ENCODE assay signal across 27 mouse cellular contexts in genomic region chr1:151144471-151145146, GRCm38 (mm10). TPM values are rescaled to one million over a fixed set of nuclear protein-coding genes. Genes with fewer than 3 reads are reported as not detected.
DNase-seq lines count a peak whose midpoint lies in the region; ATAC-seq and TF ChIP-seq lines count a peak whose summit lies in the region.
"Had no signal": no experiment of that assay in that cellular context is flagged by ENCODE, and none has a peak within 500 bp of the region (broad histone marks: within the 10 kb centered on the region; RNA-seq: fewer than 3 reads in every experiment).

No protein-coding gene starts in this region.

- H3K4me1 ChIP-seq in lung, embryonic 14.5 days (ENCODE audit: insufficient read depth) = no peaks in the 10 kb centered on the region
- H3K4me1 ChIP-seq in heart, embryonic 12.5 days (replicated peaks) = peaks cover 17% of the 10 kb centered on the region
- no peaks in the 10 kb centered on the region for H3K4me1 ChIP-seq in forebrain, embryonic 16.5 days (replicated peaks; ENCODE audit: control insufficient read depth, insufficient read depth, low read length)
- H3K4me1 ChIP-seq: forebrain, embryonic 13.5 days; hindbrain, embryonic 12.5 days; neural tube, embryonic 13.5 days had no signal

- DNase-seq in heart, adult 11 months = peak; percentile 90
- DNase-seq in heart, postnatal 25 days (ENCODE audit: low spot score) = no peak
- DNase-seq in lung, embryonic 14.5 days = no peak
- no peak for DNase-seq in lung, postnatal 10 days
- DNase-seq in heart, postnatal 4 days = peak; percentile 15
- no peak for DNase-seq in thymus, postnatal 36 days
- DNase-seq: adrenal gland, postnatal 14 days; cerebellum, adult 9-11 months; layer of hippocampus, adult 9-11 months; lung, adult 2 months; midbrain, embryonic 14.5 days had no signal

- intact Hi-C loops in heart, postnatal 25 days (cut with DNase I) = loop anchor here (5.0 kb wide), 1 partner anchor 198 kb away; the partner anchor contains the start of gene Ivns1abp

- peak overlapping the region; percentile 48; the same call in 1 of the 2 replicates for H3K27ac ChIP-seq in lung, embryonic 14.5 days (ENCODE audit: low read depth)
- peak overlapping the region; percentile 81 for H3K27ac ChIP-seq in heart, embryonic 12.5 days (ENCODE audit: poor library complexity, severe bottlenecking)
- no peak overlapping the region for H3K27ac ChIP-seq in forebrain, embryonic 16.5 days (ENCODE audit: low read length)
- H3K27ac ChIP-seq: forebrain, embryonic 13.5 days; hindbrain, embryonic 12.5 days; kidney, postnatal 0 days; limb, embryonic 10.5 days; neural tube, embryonic 13.5 days had no signal

- no peak for TF ChIP-seq CTCF in lung, embryonic 14.5 days (IDR thresholded peaks at IDR 0.05; ENCODE audit: low read depth)

- ATAC-seq in lung, embryonic 14.5 days (ENCODE audit: insufficient read depth) = peak; percentile 17; the same call in 1 of the 2 replicates
- peak; percentile 71 for ATAC-seq in heart, embryonic 12.5 days (ENCODE audit: insufficient number of reproducible peaks, low FRiP score)
- ATAC-seq in forebrain, embryonic 16.5 days = no peak
- ATAC-seq: forebrain, embryonic 13.5 days had no signal

- 45% methylated on average over 6 of the region's 6 CpGs for WGBS in lung, embryonic 14.5 days
- WGBS in heart, embryonic 12.5 days = 14% methylated on average over 6 of the region's 6 CpGs
- WGBS in forebrain, embryonic 16.5 days = 79% methylated on average over 6 of the region's 6 CpGs

- H3K9me3 ChIP-seq in lung, embryonic 14.5 days (ENCODE audit: low read depth, low read length) = no peaks in the 10 kb centered on the region
- H3K9me3 ChIP-seq in heart, embryonic 12.5 days (replicated peaks) = peaks cover 6% of the 10 kb centered on the region; the same call in 1 of the 2 replicates
- no peaks in the 10 kb centered on the region for H3K9me3 ChIP-seq in forebrain, embryonic 16.5 days (ENCODE audit: control insufficient read depth, low read length)
- H3K9me3 ChIP-seq: forebrain, embryonic 13.5 days; G1E; hindbrain, embryonic 12.5 days; limb, embryonic 10.5 days; neural tube, embryonic 13.5 days had no signal

- H3K27me3 ChIP-seq in lung, embryonic 14.5 days (ENCODE audit: insufficient read depth, low read length) = no peaks in the 10 kb centered on the region
- H3K27me3 ChIP-seq in heart, embryonic 12.5 days (replicated peaks) = no peaks in the 10 kb centered on the region
- no peaks in the 10 kb centered on the region for H3K27me3 ChIP-seq in forebrain, embryonic 16.5 days (replicated peaks; ENCODE audit: control insufficient read depth, insufficient read depth, low read length)
- H3K27me3 ChIP-seq: forebrain, embryonic 13.5 days; hindbrain, embryonic 12.5 days; neural tube, embryonic 13.5 days had no signal

- H3K4me3 ChIP-seq in lung, embryonic 14.5 days (ENCODE audit: low read depth, low read length) = no peak overlapping the region
- H3K4me3 ChIP-seq in heart, embryonic 12.5 days = no peak overlapping the region
- H3K4me3 ChIP-seq in forebrain, embryonic 16.5 days (replicated peaks; ENCODE audit: low read length) = no peak overlapping the region
- H3K4me3 ChIP-seq: forebrain, embryonic 13.5 days; hindbrain, embryonic 12.5 days; limb, embryonic 10.5 days; neural tube, embryonic 13.5 days had no signal

- H3K36me3 ChIP-seq in lung, embryonic 14.5 days (ENCODE audit: insufficient read depth) = no peaks in the 10 kb centered on the region
- no peaks in the 10 kb centered on the region for H3K36me3 ChIP-seq in heart, embryonic 12.5 days
- no peaks in the 10 kb centered on the region for H3K36me3 ChIP-seq in forebrain, embryonic 16.5 days (ENCODE audit: control insufficient read depth, insufficient read depth)
- H3K36me3 ChIP-seq: G1E; hindbrain, embryonic 12.5 days; limb, embryonic 10.5 days; neural tube, embryonic 13.5 days had no signal

- no peak overlapping the region for H3K9ac ChIP-seq in lung, embryonic 14.5 days
- H3K9ac ChIP-seq in heart, embryonic 12.5 days = no peak overlapping the region
- H3K9ac ChIP-seq in forebrain, embryonic 16.5 days (replicated peaks; ENCODE audit: low read depth, low read length) = no peak overlapping the region
- H3K9ac ChIP-seq: forebrain, embryonic 13.5 days; hindbrain, embryonic 12.5 days; neural tube, embryonic 13.5 days had no signal

- no peak overlapping the region for H3K4me2 ChIP-seq in lung, embryonic 14.5 days
- H3K4me2 ChIP-seq in heart, embryonic 12.5 days = no peak overlapping the region
- no peak overlapping the region for H3K4me2 ChIP-seq in forebrain, embryonic 16.5 days (ENCODE audit: low read length)
- H3K4me2 ChIP-seq: forebrain, embryonic 13.5 days; hindbrain, embryonic 12.5 days; neural tube, embryonic 13.5 days had no signal

RNA-seq across cellular contexts. Expression of gene Gm47985, which starts 37.7 kb away (rescaled TPM):
- total RNA-seq in heart, postnatal 25 days (2021) = 1 to 10 TPM in 1 of 2 experiments, under 1 TPM in 1; 0.26 to 1.1 TPM
- polyA plus RNA-seq in lung, embryonic 14.5 days (2014; fragmentation: Nextera tagmentation; extraction: Ambion mirVana) = not detected in 2 replicates
- polyA plus RNA-seq in heart, embryonic 12.5 days (2016; fragmentation: Nextera tagmentation; extraction: Ambion mirVana) = 2.9 and 3.1 TPM in 2 replicates
- total RNA-seq in heart, postnatal 4 days (2021) = under 1 TPM in 1 of 2 experiments, not detected in 1; 0.29 TPM
- not detected in 2 replicates for polyA plus RNA-seq in forebrain, embryonic 16.5 days (2015; fragmentation: Nextera tagmentation; extraction: Ambion mirVana)
- total RNA-seq: adrenal gland, postnatal 14 days; left cerebral cortex, adult 8-10 months; liver, adult 2 months had no signal
- polyA plus RNA-seq: brain, embryonic 14.5 days; cortical plate, adult 2 months; liver, adult 2 months; lung, adult 2 months; thymus, postnatal 0 days had no signal

RNA-seq across cellular contexts. Expression of gene Gm8947, which starts 47.6 kb away (rescaled TPM):
- not detected for total RNA-seq in heart, postnatal 25 days (2021)
- polyA plus RNA-seq in lung, embryonic 14.5 days (2014; fragmentation: Nextera tagmentation; extraction: Ambion mirVana) = 0.14 TPM in 1 of 2 replicates, not detected in the other
- 0.28 and 0.89 TPM in 2 replicates for polyA plus RNA-seq in heart, embryonic 12.5 days (2016; fragmentation: Nextera tagmentation; extraction: Ambion mirVana)
- under 1 TPM in 1 of 2 experiments, not detected in 1; 0.17 TPM for total RNA-seq in heart, postnatal 4 days (2021)
- not detected in 2 replicates for polyA plus RNA-seq in forebrain, embryonic 16.5 days (2015; fragmentation: Nextera tagmentation; extraction: Ambion mirVana)
- total RNA-seq: adrenal gland, postnatal 14 days; left cerebral cortex, adult 8-10 months; liver, adult 2 months had no signal
- polyA plus RNA-seq: brain, embryonic 14.5 days; cortical plate, adult 2 months; forebrain, embryonic 13.5 days; hindbrain, embryonic 12.5 days; limb, embryonic 10.5 days; liver, adult 2 months; lung, adult 2 months; midbrain, embryonic 14.5 days; neural tube, embryonic 13.5 days; thymus, postnatal 0 days had no signal

RNA-seq across cellular contexts. Expression of gene Gm47995, which starts 53.6 kb away (rescaled TPM):
- not detected for total RNA-seq in heart, postnatal 25 days (2021)
- not detected in 2 replicates for polyA plus RNA-seq in lung, embryonic 14.5 days (2014; fragmentation: Nextera tagmentation; extraction: Ambion mirVana)
- 0.45 and 0.49 TPM in 2 replicates for polyA plus RNA-seq in heart, embryonic 12.5 days (2016; fragmentation: Nextera tagmentation; extraction: Ambion mirVana)
- total RNA-seq in heart, postnatal 4 days (2021) = not detected
- polyA plus RNA-seq in forebrain, embryonic 16.5 days (2015; fragmentation: Nextera tagmentation; extraction: Ambion mirVana) = not detected in 2 replicates
- total RNA-seq: adrenal gland, postnatal 14 days; left cerebral cortex, adult 8-10 months; liver, adult 2 months had no signal
- polyA plus RNA-seq: brain, embryonic 14.5 days; cortical plate, adult 2 months; embryonic facial prominence, embryonic 11.5 days; forebrain, embryonic 13.5 days; hindbrain, embryonic 12.5 days; limb, embryonic 10.5 days; liver, adult 2 months; lung, adult 2 months; midbrain, embryonic 14.5 days; neural tube, embryonic 13.5 days; stomach, embryonic 16.5 days; thymus, postnatal 0 days had no signal

RNA-seq across cellular contexts. Expression of gene 3110040M04Rik, which starts 59.3 kb away (rescaled TPM):
- not detected for total RNA-seq in heart, postnatal 25 days (2021)
- not detected in 2 replicates for polyA plus RNA-seq in lung, embryonic 14.5 days (2014; fragmentation: Nextera tagmentation; extraction: Ambion mirVana)
- 0.36 and 0.55 TPM in 2 replicates for polyA plus RNA-seq in heart, embryonic 12.5 days (2016; fragmentation: Nextera tagmentation; extraction: Ambion mirVana)
- total RNA-seq in heart, postnatal 4 days (2021) = not detected
- not detected in 2 replicates for polyA plus RNA-seq in forebrain, embryonic 16.5 days (2015; fragmentation: Nextera tagmentation; extraction: Ambion mirVana)
- total RNA-seq: adrenal gland, postnatal 14 days; left cerebral cortex, adult 8-10 months; liver, adult 2 months had no signal
- polyA plus RNA-seq: brain, embryonic 14.5 days; cortical plate, adult 2 months; embryonic facial prominence, embryonic 11.5 days; forebrain, embryonic 13.5 days; gonadal fat pad, adult 2 months; limb, embryonic 10.5 days; liver, adult 2 months; lung, adult 2 months; midbrain, embryonic 14.5 days; neural tube, embryonic 13.5 days; thymus, postnatal 0 days had no signal

Comparison
In these comparisons a context has a peak if more than half of its experiments do, and no peak if none do; other contexts are left out.
1. DNase-seq: peak in heart, adult 11 months (single experiment) and heart, postnatal 4 days (single experiment); none in heart, postnatal 25 days (single experiment), lung, embryonic 14.5 days (single experiment), lung, postnatal 10 days (single experiment) and thymus, postnatal 36 days (0 of 2).